Mouse (Mus musculus) hindbrain, embryonic 13.5 days (tissue): ENCODE results near the gene Dnah5. TPM values are rescaled to one million over a fixed set of nuclear protein-coding genes. Genes with fewer than 3 reads are reported as not detected.

Experiments used
- polyA plus RNA-seq: library from polyadenylated mRNA; unstranded; fragments of >200 nt; fragmentation: Nextera tagmentation; extraction: Ambion mirVana; gene quantifications from 2 replicates; pipeline ENCODE4 v1.2.1, GENCODE M21; 2015

Gene Dnah5
- polyA plus RNA-seq, 1 experiment from 2014 or later, result 0.23 TPM

Other genes with a start within 250 kb of the Dnah5 start
- 37.7 and 39.5 TPM in 2 replicates for gene Trio, start 177.9 kb upstream of the Dnah5 start, polyA plus RNA-seq